Mouse (Mus musculus): ENCODE data around the gene Trib3.
"Not testable (repeated sequence)": the region's sequence is repeated elsewhere in the genome, so short reads cannot be mapped to it uniquely, and the experiment has no call there.

Trib3 gene

GRCm38 (mm10) chr2:152343329-152344213 is at the start of gene Trib3:
TSS of gene Trib3 (minus strand) at chr2:152344032.
- peak; percentile 64 to 74 for DNase-seq (ENCODE audit: low spot score in 2 of 2)

DNA sequence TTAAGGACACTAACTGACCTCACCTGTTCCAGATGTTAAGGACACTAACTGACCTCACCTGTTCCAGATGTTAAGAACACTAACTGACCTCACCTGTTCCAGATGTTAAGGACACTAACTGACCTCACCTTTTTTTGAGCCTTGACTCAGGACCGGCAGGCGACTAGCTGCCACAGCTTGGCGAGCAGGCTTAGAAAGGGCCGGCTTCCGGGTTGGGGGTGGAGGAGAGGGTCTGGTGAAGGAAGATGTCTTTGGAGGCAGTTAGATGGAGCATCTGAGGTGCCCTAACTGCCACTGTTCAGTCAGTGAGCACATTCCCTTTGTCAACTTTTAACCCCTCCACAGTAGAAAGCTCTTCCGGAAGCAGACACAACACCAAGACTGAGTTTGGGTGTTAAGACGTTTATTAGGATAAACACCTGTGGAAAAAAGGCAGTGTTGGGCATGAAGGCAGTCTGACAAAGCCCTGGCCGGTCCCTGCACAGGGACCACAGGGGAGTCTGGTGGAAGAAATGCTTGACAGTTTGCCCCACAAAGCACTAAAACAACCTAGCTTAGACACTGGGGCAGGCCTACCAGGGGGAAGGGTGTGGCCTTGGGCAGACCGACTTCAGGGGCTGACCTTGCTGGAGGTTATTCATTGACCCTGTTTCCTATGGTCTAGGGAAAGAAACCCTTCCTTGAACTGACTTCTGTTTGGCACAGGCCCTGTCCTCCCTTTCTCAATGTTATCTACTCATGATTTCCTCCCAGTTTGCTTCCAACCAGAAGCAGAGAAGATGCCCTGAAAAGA is 49.6 kb upstream of the Trib3 start:
- DNase-seq (ENCODE audit: low spot score in 2 of 2), result no peak

- DNase-seq (ENCODE audit: low spot score in 2 of 2), result peak in 1 of 2 experiments; percentile 54
These were observed 49.0 kb upstream of the Trib3 start for GRCm38 (mm10) chr2:152392786-152393185.

- no peak for DNase-seq (ENCODE audit: low spot score in 2 of 2)
These were observed 40.4 kb upstream of the Trib3 start for GRCm38 (mm10) chr2:152384191-152384590.

DNA sequence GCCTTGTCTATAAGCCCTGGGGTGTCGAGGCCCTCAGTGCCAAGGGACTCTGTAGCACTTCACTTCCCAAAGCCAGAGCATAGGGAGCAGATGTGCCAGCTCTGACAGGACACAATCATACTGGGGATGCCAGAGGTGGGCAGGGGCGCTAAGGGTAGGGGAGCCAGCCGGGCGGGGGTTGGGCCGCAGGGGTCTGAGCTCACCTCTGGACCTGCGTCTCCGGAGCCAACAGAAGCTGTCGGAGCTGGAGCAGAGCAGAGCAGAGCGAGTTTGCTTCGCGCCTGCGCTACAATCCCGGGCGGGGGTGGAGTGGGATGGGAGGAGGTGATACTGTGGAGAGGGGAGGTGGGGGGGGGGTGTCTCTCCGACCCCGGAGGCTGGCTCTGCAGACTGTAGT is 32.5 kb upstream of the Trib3 start, which contains the start of gene Nrsn2:
Gene Nrsn2 (minus strand): TSS at position 294 of the 397 bp plus-strand sequence.
- peak; percentile 62 to 73 for DNase-seq (ENCODE audit: low spot score in 2 of 2)

GRCm38 (mm10) chr2:152375652-152376344 is 32.0 kb upstream of the Trib3 start:
- DNase-seq (ENCODE audit: low spot score in 2 of 2), result peak; percentile 65 to 70

GRCm38 (mm10) chr2:152373547-152373946 is 29.7 kb upstream of the Trib3 start:
- DNase-seq (ENCODE audit: low spot score in 2 of 2), result no peak

DNA sequence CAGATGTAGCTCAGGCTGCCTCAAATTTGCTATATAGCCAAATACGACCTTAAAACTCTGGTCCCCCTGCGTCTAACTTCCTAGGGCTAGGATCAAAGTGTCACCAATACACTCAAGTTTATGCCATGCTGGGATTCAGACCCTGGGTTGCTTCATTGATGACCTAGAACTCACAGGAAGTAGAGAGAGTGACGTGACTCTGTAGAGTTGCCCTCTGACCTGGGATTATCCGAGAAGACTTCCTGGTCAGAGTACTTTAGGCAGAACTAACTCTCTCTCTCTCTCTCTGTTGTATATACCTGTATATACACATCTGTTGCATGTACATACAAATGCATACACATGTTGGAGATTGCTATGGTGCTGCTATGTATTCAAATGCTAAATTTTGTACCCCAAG is 28.8 kb upstream of the Trib3 start:
- DNase-seq (ENCODE audit: low spot score in 2 of 2), result no peak

- DNase-seq (ENCODE audit: low spot score in 2 of 2), result no peak
These were observed 28.3 kb upstream of the Trib3 start for GRCm38 (mm10) chr2:152372104-152372503.

DNA sequence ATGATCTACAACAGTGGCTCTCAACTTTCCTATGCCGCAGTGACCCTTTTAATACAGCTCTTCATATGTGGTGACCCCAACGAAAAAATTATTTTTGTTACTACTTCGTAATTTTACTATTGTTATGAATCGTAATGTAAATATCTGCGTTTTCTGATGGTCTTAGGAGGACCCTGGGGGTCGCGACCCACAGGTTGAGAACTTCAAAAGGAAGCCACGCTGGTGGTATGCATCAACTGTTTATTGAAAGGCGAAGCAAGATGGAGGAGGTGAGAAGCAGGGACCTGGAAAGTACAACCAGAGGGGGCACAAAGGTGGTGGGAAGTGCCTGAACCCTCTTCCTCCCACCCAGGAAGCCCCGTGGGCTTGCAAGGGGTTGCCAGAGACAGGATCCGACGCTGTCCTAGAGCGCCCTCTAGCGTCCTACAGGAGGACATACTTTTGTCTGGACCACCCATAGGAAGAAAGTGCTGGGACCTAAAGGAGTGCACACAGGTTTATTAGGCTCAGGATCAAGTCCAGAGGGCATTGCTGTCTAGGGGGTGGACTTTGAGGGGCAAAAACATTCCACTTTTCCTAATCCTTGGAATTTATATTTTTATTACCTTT is 24.8 kb upstream of the Trib3 start:
- peak; percentile 14 to 42 for DNase-seq (ENCODE audit: low spot score in 2 of 2)

DNA sequence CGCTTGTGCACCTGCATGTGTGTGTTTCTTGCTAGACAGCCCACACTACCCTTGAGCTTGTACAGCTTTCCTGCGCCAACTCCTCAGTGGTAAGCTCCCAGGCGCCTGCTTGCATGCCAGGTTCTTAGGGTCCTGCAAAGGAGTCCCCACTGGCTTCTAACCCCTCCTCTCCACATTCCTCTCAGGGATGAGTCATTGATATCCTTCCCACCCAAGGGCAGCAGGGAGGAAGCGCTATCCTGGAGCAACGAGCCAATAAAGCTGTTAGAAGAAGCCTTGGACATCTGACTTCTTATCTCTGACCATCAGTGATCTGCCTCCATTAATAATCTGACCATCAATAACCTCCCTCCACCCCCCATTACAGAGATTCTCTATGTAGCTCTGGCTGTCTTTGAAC is 24.1 kb upstream of the Trib3 start:
- no peak for DNase-seq (ENCODE audit: low spot score in 2 of 2)

GRCm38 (mm10) chr2:152363245-152364147 is 19.7 kb upstream of the Trib3 start:
- peak; percentile 68 to 72 for DNase-seq (ENCODE audit: low spot score in 2 of 2)

- DNase-seq (ENCODE audit: low spot score in 2 of 2), result no peak
These were observed 17.4 kb upstream of the Trib3 start for GRCm38 (mm10) chr2:152361193-152361592.

- no peak for DNase-seq (ENCODE audit: low spot score in 2 of 2)
These were observed 16.5 kb upstream of the Trib3 start for GRCm38 (mm10) chr2:152360271-152360775.

- DNase-seq (ENCODE audit: low spot score in 2 of 2), result no peak
These were observed 15.8 kb upstream of the Trib3 start for GRCm38 (mm10) chr2:152359616-152360015.

DNA sequence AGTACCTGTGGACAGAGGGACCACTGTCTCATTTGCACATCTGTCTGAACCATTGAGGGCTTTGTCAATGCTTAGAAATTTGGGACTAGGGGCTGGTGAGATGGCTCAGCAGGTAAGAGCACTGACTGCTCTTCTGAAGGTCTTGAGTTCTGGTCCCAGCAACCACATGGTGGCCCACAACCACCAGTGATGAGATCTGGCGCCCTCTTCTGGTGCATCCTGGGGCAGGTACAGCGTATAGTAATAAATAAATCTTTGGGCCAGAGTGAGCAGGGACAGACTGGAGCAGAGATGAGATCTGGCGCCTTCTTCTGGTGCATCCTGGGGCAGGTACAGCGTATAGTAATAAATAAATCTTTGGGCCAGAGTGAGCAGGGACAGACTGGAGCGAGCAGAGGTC is 15.1 kb upstream of the Trib3 start:
- not testable (repeated sequence) for DNase-seq (ENCODE audit: low spot score in 2 of 2)

DNA sequence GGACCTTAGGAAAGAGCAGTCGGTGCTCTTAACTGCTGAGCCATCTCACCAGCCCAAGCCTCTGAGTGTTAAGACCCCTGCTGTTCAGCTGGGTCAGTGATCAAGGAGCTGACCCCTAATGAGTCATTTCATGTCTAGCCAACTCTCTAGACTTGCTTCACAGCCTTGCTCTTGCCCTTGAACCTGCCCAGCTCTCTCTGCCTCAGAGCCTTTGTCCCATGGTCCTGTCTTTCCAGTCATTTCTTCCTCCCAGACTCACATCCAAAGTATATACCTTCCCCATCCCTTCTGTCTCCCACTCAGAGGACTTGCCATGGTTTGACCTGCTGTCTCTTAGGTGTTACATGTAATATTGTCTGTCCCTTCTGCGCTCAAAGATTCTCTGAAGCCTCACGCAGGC is 13.4 kb upstream of the Trib3 start:
- no peak for DNase-seq (ENCODE audit: low spot score in 2 of 2)

DNA sequence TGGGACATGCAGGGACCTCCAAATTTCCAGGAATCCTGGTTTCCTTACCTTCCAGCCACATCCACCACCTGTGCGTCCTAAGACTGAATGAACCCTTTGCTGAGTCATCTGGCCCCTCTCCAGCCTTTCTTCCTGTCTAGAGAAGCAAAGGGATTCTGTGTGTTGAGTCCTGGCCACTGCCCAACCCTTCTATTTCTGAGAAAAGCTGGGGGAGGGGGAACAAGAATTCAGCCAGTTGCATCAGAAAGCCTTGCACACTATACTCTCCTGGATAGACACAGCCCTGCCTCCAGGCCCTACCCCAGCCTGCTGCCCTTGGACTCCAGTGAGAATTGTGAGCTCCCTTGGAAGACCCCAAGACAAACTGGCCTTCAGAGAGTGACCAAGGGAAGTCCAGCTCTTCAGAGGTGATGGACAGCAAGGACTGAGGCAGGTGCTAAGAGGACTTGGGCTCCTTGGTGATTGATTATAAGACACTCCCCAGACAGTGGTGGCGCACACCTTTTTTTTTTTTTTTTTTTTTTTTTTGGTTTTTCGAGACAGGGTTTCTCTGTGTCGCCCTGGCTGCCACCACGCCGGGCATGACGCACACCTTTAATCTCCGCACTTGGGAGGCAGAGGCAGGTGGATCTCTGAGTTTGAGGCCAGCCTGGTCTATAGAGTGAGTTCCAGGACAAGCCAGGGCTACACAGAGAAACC is 6.2 kb upstream of the Trib3 start:
- DNase-seq (ENCODE audit: low spot score in 2 of 2), result peak; percentile 39 to 56

DNA sequence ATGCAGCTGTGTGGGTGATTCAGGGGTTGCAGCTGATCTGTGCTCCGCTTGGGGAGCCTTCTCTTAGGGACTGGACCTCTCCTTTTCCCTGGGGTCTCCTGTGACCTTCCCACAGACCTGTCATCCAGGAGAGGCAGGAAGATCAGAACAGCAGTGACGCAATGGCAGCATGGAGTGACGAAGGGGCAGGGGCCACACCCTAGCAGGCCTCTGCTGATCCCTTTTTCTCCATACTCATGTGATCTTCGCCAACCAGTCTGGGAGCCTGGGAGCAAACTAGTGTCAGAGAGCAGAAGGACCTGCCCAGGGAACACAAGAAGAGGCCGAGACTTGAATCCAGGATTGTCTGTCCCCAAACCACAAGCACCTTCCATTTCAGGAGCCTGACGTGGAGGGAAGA is 5.4 kb upstream of the Trib3 start:
- DNase-seq (ENCODE audit: low spot score in 2 of 2), result no peak

- DNase-seq (ENCODE audit: low spot score in 2 of 2), result no peak
These were observed 3.9 kb upstream of the Trib3 start for GRCm38 (mm10) chr2:152347722-152348121.

Measured in right cerebral cortex, adult 2 months (tissue).